Mouse (Mus musculus) myocyte (in vitro differentiated cells): ENCODE measurements around the gene Stat5b. TPM values are rescaled to one million over a fixed set of nuclear protein-coding genes. Genes with fewer than 3 reads are reported as not detected.
A peak's percentile ranks its signal among the peaks of the same experiment; 100 is the strongest.

Source experiments
- H3K27me3 ChIP-seq: one replicate; pipeline ENCODE4 v1.6.1; 2011; ENCODE audit not compliant: control insufficient read depth, insufficient read depth, insufficient read length
- H3K36me3 ChIP-seq: one replicate; pipeline ENCODE4 v1.6.1; 2011; ENCODE audit not compliant: control insufficient read depth, insufficient read depth
- H3K4me2 ChIP-seq: one replicate; pipeline ENCODE4 v1.6.1; 2011; ENCODE audit warnings: low read depth, control low read depth
- H3K4me3 ChIP-seq: one replicate; pipeline ENCODE4 v1.5.1; 2011; ENCODE audit warnings: mild to moderate bottlenecking, control low read depth, moderate library complexity
- H3K79me2 ChIP-seq: one replicate; pipeline ENCODE4 v1.6.1; 2011; ENCODE audit not compliant: control insufficient read depth, insufficient read depth
- H3ac ChIP-seq: one replicate; pipeline ENCODE4 v1.6.1; 2011; ENCODE audit not compliant: control insufficient read depth, insufficient read length
- CEBPB ChIP-seq: IDR thresholded peaks from 2 replicates; pipeline ENCODE4 v1.6.1; 2011; ENCODE audit warnings: mild to moderate bottlenecking, moderate library complexity; ENCODE audit not compliant: poor library complexity, insufficient read depth, severe bottlenecking
- E2F4 ChIP-seq: IDR thresholded peaks from one replicate; pipeline ENCODE4 v1.6.1; 2011; ENCODE audit warnings: mild to moderate bottlenecking, control low read depth, moderate library complexity; ENCODE audit not compliant: insufficient read depth
- MAX ChIP-seq: IDR thresholded peaks from one replicate; pipeline ENCODE4 v1.6.1; 2011; ENCODE audit warnings: low read depth, mild to moderate bottlenecking, control low read depth
- MYOD1 ChIP-seq, 3 experiments: IDR thresholded peaks; one replicate each; pipeline ENCODE4 v1.6.1; 2011; ENCODE audit warnings: control low read depth in 2 of 3, low read depth in 2 of 3, mild to moderate bottlenecking in 2 of 3, moderate library complexity in 1 of 3; ENCODE audit not compliant: insufficient read length in 2 of 3, control insufficient read depth in 1 of 3
- MYOG ChIP-seq, 3 experiments: IDR thresholded peaks; one replicate each; pipeline ENCODE4 v1.6.1; 2011; ENCODE audit warnings: control low read depth in 2 of 3, low read depth in 2 of 3, mild to moderate bottlenecking in 2 of 3; ENCODE audit not compliant: insufficient read length in 2 of 3, control insufficient read depth in 1 of 3, insufficient read depth in 1 of 3
- POLR2A ChIP-seq: IDR thresholded peaks from one replicate; pipeline ENCODE4 v1.6.1; 2011; ENCODE audit warnings: low read depth, mild to moderate bottlenecking, control low read depth, moderate library complexity; ENCODE audit not compliant: insufficient read length
- POLR2AphosphoS2 ChIP-seq: IDR thresholded peaks from one replicate; pipeline ENCODE4 v1.6.1; 2011; ENCODE audit warnings: low read depth, control low read depth; ENCODE audit not compliant: insufficient read length
- REST ChIP-seq: IDR thresholded peaks from one replicate; pipeline ENCODE4 v1.6.1; 2011; ENCODE audit warnings: mild to moderate bottlenecking, control low read depth, moderate library complexity; ENCODE audit not compliant: insufficient read depth, insufficient read length
- SRF ChIP-seq: IDR thresholded peaks from one replicate; pipeline ENCODE4 v1.6.1; 2011; ENCODE audit warnings: low read depth; ENCODE audit not compliant: control insufficient read depth, insufficient read length
- TCF12 ChIP-seq: IDR thresholded peaks from one replicate; pipeline ENCODE4 v1.6.1; 2011; ENCODE audit warnings: mild to moderate bottlenecking, control low read depth; ENCODE audit not compliant: poor library complexity, insufficient read depth, severe bottlenecking
- TCF3 ChIP-seq: IDR thresholded peaks from one replicate; pipeline ENCODE4 v1.6.1; 2011; ENCODE audit warnings: low read depth, control low read depth; ENCODE audit not compliant: insufficient read length
- USF1 ChIP-seq: IDR thresholded peaks from one replicate; pipeline ENCODE4 v1.6.1; 2011; ENCODE audit warnings: low read depth, mild to moderate bottlenecking, control low read depth, moderate library complexity
- polyA plus RNA-seq: library from polyadenylated mRNA; unstranded; fragments of >200 nt; fragmentation: generic; extraction: Trizol; gene quantifications from one replicate; pipeline ENCODE4 v1.2.1, GENCODE M21; 2012; ENCODE audit warnings: missing spikeins

The Stat5b gene
- polyA plus RNA-seq, 1 experiment: 12.0 TPM

- H3K36me3 ChIP-seq: no peaks in the 10 kb centered on the region
- H3K4me3 ChIP-seq: no peak overlapping the region
- H3K4me2 ChIP-seq: no peak overlapping the region
- peaks cover 17% of the 10 kb centered on the region for H3K27me3 ChIP-seq
- TF ChIP-seq TCF12 (no peak), TCF3 (no peak), POLR2AphosphoS2 (no peak), SRF (no peak), MYOG (IDR thresholded peaks at IDR 0.05; ENCODE audit: control insufficient read depth in 1 of 3, insufficient read depth in 1 of 3, insufficient read length in 2 of 3, low read depth in 2 of 3) (no peak), MAX (no peak), MYOD1 (IDR thresholded peaks at IDR 0.05; ENCODE audit: control insufficient read depth in 1 of 3, insufficient read length in 2 of 3, low read depth in 2 of 3) (no peak), POLR2A (no peak), CEBPB (no peak), REST (no peak)
- H3K79me2 ChIP-seq: no peaks in the 10 kb centered on the region
- H3ac ChIP-seq: no peak overlapping the region
Measured at GRCm38 (mm10) chr11:100855178-100855577, 4.7 kb upstream of the Stat5b start.

- H3K4me2 ChIP-seq: no peak overlapping the region
- H3K27me3 ChIP-seq: peaks cover 17% of the 10 kb centered on the region
- no peak overlapping the region for H3ac ChIP-seq
- TF ChIP-seq SRF (no peak), POLR2A (no peak), REST (no peak), TCF3 (no peak), MYOD1 (IDR thresholded peaks at IDR 0.05; ENCODE audit: control insufficient read depth in 1 of 3, insufficient read length in 2 of 3, low read depth in 2 of 3) (no peak), E2F4 (no peak), POLR2AphosphoS2 (no peak), USF1 (no peak), MYOG (IDR thresholded peaks at IDR 0.05; ENCODE audit: control insufficient read depth in 1 of 3, insufficient read depth in 1 of 3, insufficient read length in 2 of 3, low read depth in 2 of 3) (no peak), TCF12 (no peak), MAX (no peak), CEBPB (no peak)
- H3K79me2 ChIP-seq: no peaks in the 10 kb centered on the region
- no peak overlapping the region for H3K4me3 ChIP-seq
- H3K36me3 ChIP-seq: no peaks in the 10 kb centered on the region
Measured at GRCm38 (mm10) chr11:100854268-100854667, 3.7 kb upstream of the Stat5b start.

DNA sequence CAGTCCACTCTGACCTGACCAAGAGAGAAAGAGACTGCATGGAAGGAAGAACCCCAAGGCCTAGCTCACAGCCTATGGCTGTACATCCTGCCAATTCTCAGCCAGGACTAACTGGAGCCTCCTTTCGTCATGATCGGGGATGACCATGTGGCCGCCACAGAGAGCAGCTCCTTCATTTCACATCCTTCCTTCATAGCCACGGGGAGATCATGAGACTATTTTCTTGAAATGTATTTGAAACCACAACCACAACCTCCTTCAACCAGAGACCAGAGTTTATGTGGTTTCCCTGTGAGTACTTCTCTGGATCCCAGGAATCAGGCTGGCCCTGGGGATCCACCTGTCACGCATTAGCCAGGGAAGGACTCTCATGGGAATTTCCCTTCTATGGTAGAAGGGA lies 2.5 kb upstream of the Stat5b start:
- no peaks in the 10 kb centered on the region for H3K36me3 ChIP-seq
- peaks cover 17% of the 10 kb centered on the region for H3K27me3 ChIP-seq
- no peak overlapping the region for H3K4me3 ChIP-seq
- TF ChIP-seq MYOD1 (IDR thresholded peaks at IDR 0.05; ENCODE audit: control insufficient read depth in 1 of 3, insufficient read length in 2 of 3, low read depth in 2 of 3): peak in 1 of 3 experiments; percentile 21
- no peak for TF ChIP-seq USF1
- no peaks in the 10 kb centered on the region for H3K79me2 ChIP-seq
- no peak overlapping the region for H3K4me2 ChIP-seq
- no peak overlapping the region for H3ac ChIP-seq

DNA sequence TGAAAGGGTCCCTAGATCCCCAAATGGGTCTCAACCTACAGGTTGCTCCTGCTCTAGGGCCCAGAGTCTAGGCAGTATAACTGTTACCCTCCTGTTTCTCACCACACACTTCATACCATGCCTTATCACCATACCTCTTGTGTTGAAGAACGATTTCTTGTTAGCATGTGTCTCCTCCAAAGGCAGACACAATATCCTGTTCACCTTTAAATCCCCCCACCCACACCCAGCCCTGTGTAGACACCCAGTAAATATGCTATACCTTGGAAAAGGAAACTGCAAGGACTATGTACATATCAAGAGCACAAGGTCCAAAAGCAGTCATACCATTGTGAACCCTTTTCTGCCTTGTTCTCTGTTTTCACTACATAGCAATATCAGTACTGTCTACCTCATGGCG lies 1.6 kb upstream of the Stat5b start:
- no peak overlapping the region for H3ac ChIP-seq
- peaks cover 17% of the 10 kb centered on the region for H3K27me3 ChIP-seq
- H3K79me2 ChIP-seq: peaks cover 6% of the 10 kb centered on the region
- no peak overlapping the region for H3K4me3 ChIP-seq
- H3K36me3 ChIP-seq: no peaks in the 10 kb centered on the region
- TF ChIP-seq MYOD1 (IDR thresholded peaks at IDR 0.05; ENCODE audit: control insufficient read depth in 1 of 3, insufficient read length in 2 of 3, low read depth in 2 of 3) (no peak), POLR2A (no peak), POLR2AphosphoS2 (no peak), MAX (no peak), USF1 (no peak), MYOG (IDR thresholded peaks at IDR 0.05; ENCODE audit: control insufficient read depth in 1 of 3, insufficient read depth in 1 of 3, insufficient read length in 2 of 3, low read depth in 2 of 3) (no peak), SRF (no peak), TCF3 (no peak), CEBPB (no peak), TCF12 (no peak), E2F4 (no peak), REST (no peak)
- no peak overlapping the region for H3K4me2 ChIP-seq

DNA sequence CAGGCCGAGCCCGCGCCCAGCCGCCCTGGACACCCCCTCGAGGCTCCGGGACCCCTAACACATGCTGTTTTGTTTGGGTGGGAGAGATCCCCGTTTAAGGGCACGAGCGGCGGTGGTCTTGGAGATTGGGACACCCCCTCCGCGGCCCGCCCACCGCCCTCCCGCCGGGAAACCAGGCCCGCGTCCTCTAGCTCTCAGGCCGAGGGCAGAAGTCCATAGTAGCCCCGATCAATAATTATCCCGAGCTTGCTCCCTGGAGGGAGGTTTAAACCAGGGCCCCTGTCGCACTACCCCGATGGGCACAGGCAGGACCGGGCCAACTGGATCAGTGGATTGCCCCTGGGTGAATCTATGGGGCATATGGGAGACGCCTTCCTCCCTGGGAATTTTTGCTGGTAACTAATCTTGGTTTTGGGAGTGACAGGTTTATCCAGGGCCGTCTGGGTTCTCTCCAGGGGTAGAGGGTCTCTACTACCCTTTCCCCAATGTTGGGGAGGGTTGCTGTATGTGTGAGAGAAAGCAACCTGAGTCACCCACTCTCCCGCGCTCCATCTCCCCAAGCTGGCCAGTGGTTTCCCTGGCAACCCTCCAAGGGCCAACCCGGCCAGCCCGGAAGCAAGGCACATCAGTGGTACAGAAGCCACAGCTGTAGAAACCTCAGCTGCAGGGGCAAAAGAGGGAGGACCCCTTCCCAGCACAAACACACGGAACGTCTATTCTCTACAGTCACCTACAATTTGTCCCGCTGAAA lies 429 bp upstream of the Stat5b start:
- Histone ChIP-seq H3K36me3 (no peaks in the 10 kb centered on the region), H3K79me2 (peaks cover 6% of the 10 kb centered on the region), H3K4me2 (peak overlapping the region; percentile 90), H3K27me3 (peaks cover 16% of the 10 kb centered on the region), H3K4me3 (peak overlapping the region; percentile 31), H3ac (peak overlapping the region; percentile 50)
- TF ChIP-seq MAX (no peak), TCF3 (no peak), POLR2AphosphoS2 (no peak), USF1 (no peak), TCF12 (no peak)
